Mouse (Mus musculus) B cell, adult 2 months (primary cell): ENCODE results near the gene Mrvi1.
"Not testable (repeated sequence)": the region's sequence is repeated elsewhere in the genome, so short reads cannot be mapped to it uniquely, and the experiment has no call there.

ENCODE experiments used
- DNase-seq, 2 experiments: peaks; one replicate each; pipeline ENCODE4 v3.0.0; 2022

Gene Mrvi1

DNA sequence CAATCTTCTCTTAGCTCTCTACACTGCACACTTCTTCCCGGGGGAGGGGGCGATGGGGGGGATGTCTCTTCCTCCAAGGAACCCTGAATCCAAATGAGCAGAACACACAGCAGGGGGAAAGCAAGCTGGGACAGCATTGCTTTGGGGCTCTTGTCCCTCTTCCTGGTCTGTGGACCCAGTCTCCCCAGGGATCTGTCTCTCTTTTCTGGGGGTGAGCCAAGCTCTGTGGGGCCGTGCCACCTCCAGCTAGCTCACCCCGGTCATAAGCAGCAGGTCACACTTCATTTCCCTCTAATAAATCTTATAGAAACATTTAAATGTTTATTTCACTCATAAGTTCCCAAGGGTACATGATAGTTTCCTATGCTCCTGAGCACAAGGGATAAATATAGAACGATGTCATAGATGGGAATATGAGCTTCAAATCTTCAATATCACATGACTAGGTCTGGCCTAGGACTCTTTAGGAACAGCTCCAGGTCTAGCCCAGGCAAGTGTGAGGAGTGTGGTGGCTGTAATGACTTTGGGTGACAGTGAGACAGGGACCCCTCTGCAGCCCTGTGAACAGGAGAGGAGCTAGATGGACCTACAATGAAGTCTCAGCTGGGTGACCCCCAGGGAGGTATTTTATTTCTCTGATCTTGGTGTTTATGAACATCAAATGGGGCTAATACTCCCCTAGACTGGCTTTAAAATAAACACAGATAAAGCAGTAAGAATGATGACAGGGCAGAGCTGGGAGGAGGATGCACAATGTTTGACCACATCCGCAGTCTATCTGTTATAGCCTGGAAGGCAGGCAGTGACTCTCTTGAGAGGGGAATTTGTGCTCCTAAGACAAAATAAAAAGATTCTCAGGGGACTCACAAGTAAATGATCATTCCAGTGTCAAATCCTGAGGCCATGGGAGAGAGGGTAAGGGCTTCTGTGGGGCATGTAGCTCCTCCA lies 46.2 kb downstream of the Mrvi1 start:
- no peak for DNase-seq

GRCm38 (mm10) chr7:110933999-110934398 lies 48.3 kb downstream of the Mrvi1 start:
- DNase-seq, result no peak

GRCm38 (mm10) chr7:110933329-110933728 lies 48.9 kb downstream of the Mrvi1 start:
- no peak for DNase-seq

DNA sequence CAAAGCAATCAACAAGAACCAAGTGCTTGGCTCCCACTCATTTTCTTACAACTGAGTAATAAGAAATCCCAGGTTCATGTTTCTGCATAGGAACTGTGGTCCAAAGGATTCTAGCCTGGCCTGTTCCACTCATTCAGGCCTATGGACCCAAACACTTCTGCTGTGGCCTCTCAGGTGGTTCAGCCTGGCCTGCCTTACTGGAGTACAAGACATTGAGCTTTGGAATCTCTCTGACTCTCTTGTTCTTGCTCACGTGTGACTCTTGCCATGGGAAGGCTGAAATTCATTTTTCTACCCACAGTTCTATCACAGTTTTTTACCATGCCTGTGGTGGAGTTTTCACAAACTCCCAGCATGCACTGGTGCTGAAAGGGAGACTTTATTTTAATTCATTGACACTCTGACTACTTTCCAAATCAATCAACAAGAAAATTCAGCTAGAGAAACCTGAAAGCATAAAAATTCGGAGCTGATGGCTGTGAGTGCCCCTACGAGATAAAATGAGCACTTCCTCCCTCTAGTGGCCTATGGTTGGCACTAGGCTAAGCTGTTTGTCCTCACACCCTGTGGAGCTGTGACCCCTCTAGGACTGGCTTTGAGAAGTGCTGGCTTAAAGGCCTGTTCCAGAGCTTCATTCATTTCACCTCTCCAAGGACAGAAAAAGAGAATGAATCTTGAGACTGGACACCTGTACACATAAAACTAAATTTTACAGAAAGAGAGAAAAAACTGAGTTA lies 52.0 kb downstream of the Mrvi1 start:
- peak; percentile 56 to 72 for DNase-seq

DNA sequence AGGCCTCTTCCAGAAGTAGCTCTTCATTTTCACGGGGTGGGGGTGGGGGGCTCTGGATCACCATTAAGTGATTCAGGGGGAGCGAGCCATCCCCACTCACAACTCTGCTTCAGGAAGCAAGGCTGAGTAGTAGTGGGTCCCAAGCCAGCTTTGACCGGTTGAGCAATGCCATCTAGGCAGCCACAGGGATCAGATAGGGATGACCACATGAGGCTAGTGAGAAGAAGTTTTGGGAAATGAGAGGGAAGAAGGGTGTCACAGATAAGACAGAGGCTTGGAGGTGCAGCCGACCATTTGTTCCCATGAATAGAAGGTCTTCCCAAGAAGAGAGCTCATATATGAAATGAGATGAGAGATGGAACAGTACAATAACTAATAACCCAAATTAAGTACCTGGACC lies 55.7 kb downstream of the Mrvi1 start:
- DNase-seq, result no peak

- peak; percentile 74 to 75 for DNase-seq
Measured at GRCm38 (mm10) chr7:110920331-110921261, 61.7 kb downstream of the Mrvi1 start.

DNA sequence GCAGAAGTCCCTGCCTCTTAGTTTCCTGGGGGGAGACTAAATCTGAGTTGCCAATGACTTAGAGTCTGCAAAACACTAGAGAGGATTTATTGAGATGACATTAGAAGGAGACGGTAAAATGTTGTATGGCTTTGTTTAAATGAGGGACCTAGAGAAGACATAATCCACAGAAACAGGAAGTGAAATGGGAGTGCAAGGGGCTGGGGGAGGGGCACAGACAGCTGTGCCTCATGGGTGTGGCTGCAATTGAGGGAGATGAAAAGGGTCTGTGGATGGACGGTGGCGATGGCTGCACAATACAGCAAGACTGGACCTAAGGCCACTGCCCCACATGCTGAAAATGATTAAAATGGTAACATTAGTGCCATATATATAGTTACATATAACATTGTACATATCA lies 62.5 kb downstream of the Mrvi1 start:
- DNase-seq, result peak; percentile 74 to 80

GRCm38 (mm10) chr7:110915913-110916312 lies 66.3 kb downstream of the Mrvi1 start:
- DNase-seq, result no peak

DNA sequence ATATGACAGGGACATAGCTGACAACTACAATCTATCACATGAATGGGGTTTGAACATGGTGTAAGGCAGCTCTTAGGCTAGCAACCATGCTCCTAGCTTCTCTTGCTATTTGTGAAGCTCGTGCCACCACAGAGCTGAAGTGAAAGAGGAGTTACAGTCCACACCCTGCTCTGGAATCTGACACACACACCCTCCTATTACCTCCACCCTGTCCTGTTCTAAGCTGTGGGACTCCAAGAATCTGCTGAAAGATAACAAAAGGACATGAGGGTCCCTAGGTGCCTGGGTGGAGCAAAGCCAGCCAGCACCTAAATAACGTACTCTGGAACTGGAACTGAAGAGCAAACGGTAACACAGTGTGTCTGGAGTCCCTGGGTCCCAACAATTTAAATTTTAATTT lies 67.7 kb downstream of the Mrvi1 start:
- DNase-seq, result no peak

DNA sequence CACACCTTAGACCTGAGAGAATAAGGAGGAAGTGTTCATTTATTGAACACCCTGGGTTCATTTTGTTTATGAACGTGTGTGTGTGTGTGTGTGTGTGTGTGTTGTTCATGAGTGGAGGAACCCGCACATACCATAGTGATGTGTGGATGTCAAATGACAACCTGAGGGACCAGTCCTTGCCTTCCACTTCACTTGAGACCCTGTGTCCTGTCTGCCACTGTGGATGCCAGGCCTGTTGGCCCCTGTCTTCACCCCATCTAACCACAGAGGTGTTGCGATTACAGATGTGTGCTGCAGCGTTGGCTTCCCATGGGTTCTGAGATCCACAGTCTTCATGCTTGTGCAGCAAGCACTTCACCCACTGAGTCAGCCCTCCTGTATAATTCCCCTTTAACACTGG lies 68.5 kb downstream of the Mrvi1 start:
- no peak for DNase-seq

- DNase-seq, result peak; percentile 25 to 29
Measured at GRCm38 (mm10) chr7:110908209-110909144, 73.8 kb downstream of the Mrvi1 start.

DNA sequence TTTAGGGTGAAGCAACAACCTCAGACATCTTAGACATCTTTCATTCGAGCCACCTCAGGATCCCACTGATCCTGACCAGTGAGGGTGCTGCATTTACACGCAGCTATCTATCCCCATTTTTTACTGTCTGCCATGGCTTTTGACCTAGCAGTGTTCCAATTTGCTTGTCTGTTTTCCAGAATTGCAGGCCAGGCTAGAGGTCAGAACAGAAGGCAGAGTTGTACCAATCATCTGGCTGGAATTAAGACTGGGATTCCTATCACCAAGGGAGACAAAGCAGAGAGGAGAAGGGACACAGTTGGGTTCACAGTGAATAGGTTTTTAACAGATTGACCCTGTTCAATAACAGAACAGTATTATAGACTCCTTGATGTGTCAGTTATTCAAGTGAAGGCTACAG lies 75.7 kb downstream of the Mrvi1 start:
- DNase-seq, result no peak

DNA sequence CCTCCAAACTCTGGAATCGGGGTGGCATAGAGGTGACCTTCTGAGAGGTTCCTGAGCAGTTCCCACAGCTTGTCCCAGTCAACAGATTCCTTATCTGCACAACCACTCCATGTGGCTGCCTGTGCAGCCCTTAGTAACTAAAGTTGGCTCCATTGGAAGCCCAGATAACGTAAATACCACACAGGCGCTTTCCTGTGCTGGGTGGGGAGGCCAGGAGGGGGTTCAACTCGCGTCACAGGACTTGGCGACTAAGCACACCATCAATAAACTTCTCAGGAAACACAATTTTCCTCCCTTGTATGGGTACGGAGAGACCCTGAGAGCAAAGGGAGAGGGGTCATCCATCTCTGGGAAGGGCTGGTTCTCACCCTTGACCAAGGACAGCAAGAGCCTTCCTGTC lies 79.0 kb downstream of the Mrvi1 start:
- no peak for DNase-seq

GRCm38 (mm10) chr7:110897202-110897601 lies 85.1 kb downstream of the Mrvi1 start:
- DNase-seq, result no peak

GRCm38 (mm10) chr7:110896453-110896852 lies 85.8 kb downstream of the Mrvi1 start:
- DNase-seq, result no peak

- not testable (repeated sequence) for DNase-seq
Measured at GRCm38 (mm10) chr7:110895772-110896171, 86.5 kb downstream of the Mrvi1 start.

DNA sequence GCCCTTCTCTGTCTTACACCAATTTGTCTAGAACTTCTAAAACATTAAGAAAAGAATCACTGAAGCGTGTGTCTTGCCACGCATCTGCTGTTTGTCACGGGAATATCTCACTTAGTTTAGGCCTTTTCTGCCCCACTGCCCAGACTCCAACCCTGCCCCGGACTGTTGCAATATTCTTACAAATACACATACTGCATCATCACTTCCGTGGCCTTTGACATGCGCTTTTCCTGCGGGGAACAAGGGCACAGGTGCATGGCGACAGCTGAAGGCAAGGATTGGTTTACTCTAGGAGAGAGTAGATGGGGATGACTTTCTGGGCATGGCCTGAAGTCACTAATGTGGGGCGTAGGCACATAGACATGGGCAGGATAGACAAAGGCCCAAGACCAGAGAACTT lies 87.6 kb downstream of the Mrvi1 start:
- no peak for DNase-seq

DNA sequence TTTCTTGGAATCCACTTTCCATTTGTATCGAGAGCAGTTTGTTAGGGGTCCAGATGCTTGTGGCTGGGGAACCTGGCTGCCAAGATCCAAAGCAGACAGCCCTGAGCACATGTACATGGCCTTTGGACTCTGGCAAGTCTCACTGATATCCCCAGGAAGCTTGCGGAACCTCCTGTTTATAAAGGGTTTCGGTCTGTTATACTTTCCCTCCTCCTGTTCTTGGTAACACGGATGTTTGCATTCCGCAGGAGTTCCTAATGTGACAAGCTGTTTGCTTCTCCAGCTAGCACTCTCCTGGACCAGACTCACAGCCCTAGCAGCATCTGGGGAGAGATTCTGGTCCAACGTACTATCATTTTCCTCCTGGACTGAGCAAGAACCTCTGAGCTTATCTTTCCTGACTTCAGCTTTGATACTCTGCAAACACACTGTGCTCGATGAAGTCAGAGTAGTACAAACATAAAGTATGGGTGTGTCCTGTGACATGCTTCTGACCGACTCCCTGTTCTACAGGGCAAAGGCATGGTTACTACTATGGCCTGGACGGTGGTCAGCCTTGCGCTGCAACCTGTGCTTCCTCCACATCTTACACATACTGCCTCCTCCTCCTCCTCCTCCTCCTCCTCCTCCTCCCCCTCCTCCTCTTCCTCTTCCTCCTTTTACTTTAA lies 88.2 kb downstream of the Mrvi1 start:
- no peak for DNase-seq

GRCm38 (mm10) chr7:110891501-110891986 lies 90.7 kb downstream of the Mrvi1 start:
- DNase-seq, result peak; percentile 31 to 39

DNA sequence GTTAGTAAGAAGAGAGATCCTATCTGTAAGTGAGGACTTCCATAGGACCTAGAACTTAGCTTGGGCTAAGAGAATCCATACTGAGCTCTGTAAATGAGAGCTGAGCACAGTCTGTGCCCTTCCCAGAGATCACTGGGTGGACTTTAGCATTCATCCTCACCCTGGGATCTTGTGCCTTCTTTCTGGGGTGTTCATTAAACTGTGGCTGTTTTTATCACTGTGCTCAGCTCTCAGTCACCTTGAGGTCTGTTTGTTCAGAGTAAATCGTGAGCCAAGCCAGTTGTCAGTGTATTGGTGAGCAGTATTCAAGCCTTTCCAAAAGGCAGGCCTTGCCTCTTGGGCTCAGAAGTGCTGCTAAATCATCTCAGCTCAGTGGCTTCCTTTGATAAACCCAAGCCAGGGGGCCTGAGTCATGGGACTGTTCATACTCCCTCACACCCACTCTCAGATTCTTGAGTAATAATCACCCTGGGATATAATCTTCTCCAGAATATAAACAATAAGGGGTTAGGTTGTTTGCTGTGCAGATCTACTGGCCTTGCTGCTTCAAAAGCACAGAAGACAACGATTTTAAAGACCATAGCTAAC lies 100.4 kb downstream of the Mrvi1 start:
- DNase-seq, result no peak

DNA sequence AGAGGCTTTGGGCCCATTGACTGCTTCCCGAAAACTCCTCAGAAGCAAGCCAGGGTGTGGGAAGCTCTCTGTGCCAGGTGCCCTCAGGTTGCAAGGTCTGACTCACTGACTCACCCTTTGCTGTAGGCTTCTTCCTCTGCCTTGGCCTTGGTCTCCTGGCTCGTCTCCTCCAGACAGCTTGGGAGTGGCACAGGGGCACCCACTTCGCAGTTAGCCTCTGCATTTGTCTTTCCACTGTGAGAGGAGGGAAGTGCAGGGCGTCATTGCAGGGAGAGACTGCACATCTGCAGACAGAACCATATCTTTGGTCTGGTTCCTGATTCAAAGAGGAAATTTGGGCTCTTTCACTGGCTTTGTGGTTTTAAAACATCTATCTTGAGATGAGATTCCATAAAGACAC lies 104.2 kb downstream of the Mrvi1 start:
- no peak for DNase-seq
